Mouse (Mus musculus) cerebellum, postnatal 36 days (tissue): ENCODE measurements around the gene Cdkl3.
"Not testable (repeated sequence)": the region's sequence is repeated elsewhere in the genome, so short reads cannot be mapped to it uniquely, and the experiment has no call there.

Experiments
- DNase-seq, 2 experiments: peaks; one replicate each; pipeline ENCODE4 v3.0.0; 2021 to 2022; ENCODE audit warnings: mixed read lengths in 2 of 2

The Cdkl3 gene

GRCm38 (mm10) chr11:52080656-52081055 lies 76.6 kb downstream of the Cdkl3 start:
- DNase-seq, result no peak

GRCm38 (mm10) chr11:52085857-52086203 lies 81.8 kb downstream of the Cdkl3 start:
- no peak for DNase-seq

GRCm38 (mm10) chr11:52086204-52086864 lies 82.3 kb downstream of the Cdkl3 start:
- peak in 1 of 2 experiments; percentile 8 for DNase-seq

- no peak for DNase-seq
These were observed 85.3 kb downstream of the Cdkl3 start for GRCm38 (mm10) chr11:52089291-52089690.

GRCm38 (mm10) chr11:52091261-52091660 lies 87.2 kb downstream of the Cdkl3 start:
- no peak for DNase-seq

GRCm38 (mm10) chr11:52094568-52094967 lies 90.5 kb downstream of the Cdkl3 start:
- DNase-seq, result no peak

GRCm38 (mm10) chr11:52097016-52097415 lies 93.0 kb downstream of the Cdkl3 start:
- DNase-seq, result no peak

GRCm38 (mm10) chr11:52097596-52097995 lies 93.6 kb downstream of the Cdkl3 start:
- DNase-seq, result peak in 1 of 2 experiments; percentile 6

- DNase-seq, result peak; percentile 98 to 99
These were observed 94.5 kb downstream of the Cdkl3 start, which contains the start of gene Ppp2ca for GRCm38 (mm10) chr11:52098398-52098946. TSS of gene Ppp2ca (plus strand) at chr11:52098681.

- DNase-seq, result peak; percentile 60 to 65
These were observed 95.2 kb downstream of the Cdkl3 start for GRCm38 (mm10) chr11:52099031-52099761.

GRCm38 (mm10) chr11:52099771-52100219 lies 95.8 kb downstream of the Cdkl3 start:
- no peak for DNase-seq

GRCm38 (mm10) chr11:52102977-52103376 lies 99.0 kb downstream of the Cdkl3 start:
- DNase-seq, result no peak

- no peak for DNase-seq
These were observed 101.5 kb downstream of the Cdkl3 start for GRCm38 (mm10) chr11:52105503-52105902.

GRCm38 (mm10) chr11:52106037-52106436 lies 102.0 kb downstream of the Cdkl3 start:
- no peak for DNase-seq

- DNase-seq, result no peak
These were observed 102.4 kb downstream of the Cdkl3 start for GRCm38 (mm10) chr11:52106438-52106837.

GRCm38 (mm10) chr11:52108796-52109195 lies 104.8 kb downstream of the Cdkl3 start:
- peak; percentile 37 to 44 for DNase-seq

GRCm38 (mm10) chr11:52109421-52109820 lies 105.4 kb downstream of the Cdkl3 start:
- no peak for DNase-seq

- no peak for DNase-seq
These were observed 111.5 kb downstream of the Cdkl3 start for GRCm38 (mm10) chr11:52115479-52115878.

- not testable (repeated sequence) for DNase-seq
These were observed 112.1 kb downstream of the Cdkl3 start for GRCm38 (mm10) chr11:52116117-52116516.

GRCm38 (mm10) chr11:52117156-52117555 lies 113.1 kb downstream of the Cdkl3 start:
- DNase-seq, result no peak

- DNase-seq, result not testable (repeated sequence)
These were observed 116.4 kb downstream of the Cdkl3 start for GRCm38 (mm10) chr11:52120415-52120814.

- no peak for DNase-seq
These were observed 118.0 kb downstream of the Cdkl3 start for GRCm38 (mm10) chr11:52122045-52122444.

- DNase-seq, result no peak
These were observed 120.4 kb downstream of the Cdkl3 start for GRCm38 (mm10) chr11:52124468-52124867.

GRCm38 (mm10) chr11:52127169-52127568 lies 123.1 kb downstream of the Cdkl3 start:
- no peak for DNase-seq
